Mouse (Mus musculus): ENCODE results near the gene Tnpo2.

DNA sequence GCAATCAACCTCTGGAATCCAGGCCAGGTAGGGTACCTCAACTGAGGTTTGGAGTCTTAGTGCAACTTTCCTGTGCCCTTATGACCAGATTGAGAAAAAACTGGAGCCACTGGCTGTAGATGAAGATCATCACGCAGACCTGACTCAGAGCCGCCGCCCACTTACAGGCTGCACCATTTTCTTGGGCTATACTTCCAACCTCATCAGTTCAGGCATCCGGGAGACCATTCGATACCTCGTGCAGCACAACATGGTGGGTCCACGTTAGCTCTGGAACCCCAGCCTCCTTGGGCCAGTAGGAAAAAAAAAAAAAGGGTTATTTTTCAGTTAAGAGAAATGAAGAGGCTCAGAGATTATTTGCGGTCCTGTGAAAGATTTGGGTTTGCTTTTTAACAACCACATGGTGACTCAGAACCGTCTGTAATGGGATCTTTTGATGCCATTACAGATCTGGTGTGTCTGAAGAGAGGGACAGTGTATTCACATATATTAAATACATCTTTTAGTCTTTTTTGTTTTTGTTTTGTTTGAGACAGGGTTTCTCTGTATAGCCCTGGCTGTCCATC is 35.7 kb downstream of the Tnpo2 start:
- TF ChIP-seq POLR2A (IDR thresholded peaks at IDR 0.05; ENCODE audit: low read depth, low read length): no peak
- TF ChIP-seq CTCF (IDR thresholded peaks at IDR 0.05; ENCODE audit: borderline replicate concordance, insufficient read depth, low read length): no peak

Measured in embryonic fibroblast, embryonic 13.5 days (primary cell).